Mouse (Mus musculus) myocyte (in vitro differentiated cells): ENCODE data around the gene Ctbp2. TPM values are rescaled to one million over a fixed set of nuclear protein-coding genes. Genes with fewer than 3 reads are reported as not detected.
A peak's percentile ranks its signal among the peaks of the same experiment; 100 is the strongest.

Source experiments
- H3K27me3 ChIP-seq: one replicate; pipeline ENCODE4 v1.6.1; 2011; ENCODE audit not compliant: control insufficient read depth, insufficient read depth, insufficient read length
- H3K36me3 ChIP-seq: one replicate; pipeline ENCODE4 v1.6.1; 2011; ENCODE audit not compliant: control insufficient read depth, insufficient read depth
- H3K4me2 ChIP-seq: one replicate; pipeline ENCODE4 v1.6.1; 2011; ENCODE audit warnings: low read depth, control low read depth
- H3K4me3 ChIP-seq: one replicate; pipeline ENCODE4 v1.5.1; 2011; ENCODE audit warnings: mild to moderate bottlenecking, control low read depth, moderate library complexity
- H3K79me2 ChIP-seq: one replicate; pipeline ENCODE4 v1.6.1; 2011; ENCODE audit not compliant: control insufficient read depth, insufficient read depth
- H3ac ChIP-seq: one replicate; pipeline ENCODE4 v1.6.1; 2011; ENCODE audit not compliant: control insufficient read depth, insufficient read length
- CEBPB ChIP-seq: IDR thresholded peaks from 2 replicates; pipeline ENCODE4 v1.6.1; 2011; ENCODE audit warnings: mild to moderate bottlenecking, moderate library complexity; ENCODE audit not compliant: poor library complexity, insufficient read depth, severe bottlenecking
- E2F4 ChIP-seq: IDR thresholded peaks from one replicate; pipeline ENCODE4 v1.6.1; 2011; ENCODE audit warnings: mild to moderate bottlenecking, control low read depth, moderate library complexity; ENCODE audit not compliant: insufficient read depth
- MAX ChIP-seq: IDR thresholded peaks from one replicate; pipeline ENCODE4 v1.6.1; 2011; ENCODE audit warnings: low read depth, mild to moderate bottlenecking, control low read depth
- MYOD1 ChIP-seq, 3 experiments: IDR thresholded peaks; one replicate each; pipeline ENCODE4 v1.6.1; 2011; ENCODE audit warnings: control low read depth in 2 of 3, low read depth in 2 of 3, mild to moderate bottlenecking in 2 of 3, moderate library complexity in 1 of 3; ENCODE audit not compliant: insufficient read length in 2 of 3, control insufficient read depth in 1 of 3
- MYOG ChIP-seq, 3 experiments: IDR thresholded peaks; one replicate each; pipeline ENCODE4 v1.6.1; 2011; ENCODE audit warnings: control low read depth in 2 of 3, low read depth in 2 of 3, mild to moderate bottlenecking in 2 of 3; ENCODE audit not compliant: insufficient read length in 2 of 3, control insufficient read depth in 1 of 3, insufficient read depth in 1 of 3
- POLR2A ChIP-seq: IDR thresholded peaks from one replicate; pipeline ENCODE4 v1.6.1; 2011; ENCODE audit warnings: low read depth, mild to moderate bottlenecking, control low read depth, moderate library complexity; ENCODE audit not compliant: insufficient read length
- POLR2AphosphoS2 ChIP-seq: IDR thresholded peaks from one replicate; pipeline ENCODE4 v1.6.1; 2011; ENCODE audit warnings: low read depth, control low read depth; ENCODE audit not compliant: insufficient read length
- REST ChIP-seq: IDR thresholded peaks from one replicate; pipeline ENCODE4 v1.6.1; 2011; ENCODE audit warnings: mild to moderate bottlenecking, control low read depth, moderate library complexity; ENCODE audit not compliant: insufficient read depth, insufficient read length
- SRF ChIP-seq: IDR thresholded peaks from one replicate; pipeline ENCODE4 v1.6.1; 2011; ENCODE audit warnings: low read depth; ENCODE audit not compliant: control insufficient read depth, insufficient read length
- TCF12 ChIP-seq: IDR thresholded peaks from one replicate; pipeline ENCODE4 v1.6.1; 2011; ENCODE audit warnings: mild to moderate bottlenecking, control low read depth; ENCODE audit not compliant: poor library complexity, insufficient read depth, severe bottlenecking
- TCF3 ChIP-seq: IDR thresholded peaks from one replicate; pipeline ENCODE4 v1.6.1; 2011; ENCODE audit warnings: low read depth, control low read depth; ENCODE audit not compliant: insufficient read length
- USF1 ChIP-seq: IDR thresholded peaks from one replicate; pipeline ENCODE4 v1.6.1; 2011; ENCODE audit warnings: low read depth, mild to moderate bottlenecking, control low read depth, moderate library complexity
- polyA plus RNA-seq: library from polyadenylated mRNA; unstranded; fragments of >200 nt; fragmentation: generic; extraction: Trizol; gene quantifications from one replicate; pipeline ENCODE4 v1.2.1, GENCODE M21; 2012; ENCODE audit warnings: missing spikeins

Gene Ctbp2
- polyA plus RNA-seq, 1 experiment: 22.4 TPM

- H3K4me3 ChIP-seq: peak overlapping the region; percentile 45
- H3K36me3 ChIP-seq: no peaks in the 10 kb centered on the region
- TF ChIP-seq MYOD1 (IDR thresholded peaks at IDR 0.05; ENCODE audit: control insufficient read depth in 1 of 3, insufficient read length in 2 of 3, low read depth in 2 of 3) (no peak), MYOG (IDR thresholded peaks at IDR 0.05; ENCODE audit: control insufficient read depth in 1 of 3, insufficient read depth in 1 of 3, insufficient read length in 2 of 3, low read depth in 2 of 3) (no peak), USF1 (no peak), POLR2A (no peak), SRF (no peak)
- peak overlapping the region; percentile 76 for H3K4me2 ChIP-seq
- H3K79me2 ChIP-seq: peaks cover 54% of the 10 kb centered on the region
- H3K27me3 ChIP-seq: no peaks in the 10 kb centered on the region
- peak overlapping the region; percentile 86 for H3ac ChIP-seq
Observed at GRCm38 (mm10) chr7:133121080-133121607, 3.0 kb downstream of the Ctbp2 start.

DNA sequence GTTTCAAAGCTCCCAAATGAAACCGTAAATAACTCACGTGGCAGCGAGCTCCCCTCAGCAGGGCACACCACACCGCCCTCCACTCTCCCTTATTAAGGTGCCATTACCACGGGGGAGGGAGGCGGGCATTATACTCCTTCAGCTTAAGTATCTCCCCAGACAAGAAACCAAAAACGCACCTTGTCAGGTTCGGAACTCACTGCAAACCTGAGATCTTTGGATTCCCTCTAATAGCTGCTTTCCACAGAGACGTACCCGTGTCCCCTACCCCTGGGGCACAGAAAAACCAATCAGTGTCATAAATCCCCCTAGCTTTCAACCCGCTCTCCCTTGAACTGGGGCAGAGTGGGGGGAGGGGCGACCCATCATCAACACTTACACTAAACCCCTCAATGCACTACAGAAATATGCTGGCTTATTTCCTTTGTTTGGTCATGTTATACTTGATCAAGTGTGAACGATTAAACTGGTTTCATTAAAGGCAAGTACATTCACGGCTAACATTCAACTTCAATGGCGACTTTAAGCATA is 3.9 kb downstream of the Ctbp2 start:
- Histone ChIP-seq H3K4me2 (peak overlapping the region; percentile 76), H3ac (no peak overlapping the region), H3K36me3 (no peaks in the 10 kb centered on the region), H3K4me3 (peak overlapping the region; percentile 45), H3K27me3 (no peaks in the 10 kb centered on the region), H3K79me2 (peaks cover 63% of the 10 kb centered on the region)
- no peak for TF ChIP-seq MYOG (IDR thresholded peaks at IDR 0.05; ENCODE audit: control insufficient read depth in 1 of 3, insufficient read depth in 1 of 3, insufficient read length in 2 of 3, low read depth in 2 of 3)
- TF ChIP-seq MAX: no peak
- no peak for TF ChIP-seq TCF12
- no peak for TF ChIP-seq POLR2A
- no peak for TF ChIP-seq MYOD1 (IDR thresholded peaks at IDR 0.05; ENCODE audit: control insufficient read depth in 1 of 3, insufficient read length in 2 of 3, low read depth in 2 of 3)
- no peak for TF ChIP-seq TCF3
- TF ChIP-seq E2F4: no peak
- no peak for TF ChIP-seq POLR2AphosphoS2
- no peak for TF ChIP-seq USF1

- TF ChIP-seq MYOG (IDR thresholded peaks at IDR 0.05; ENCODE audit: control insufficient read depth in 1 of 3, insufficient read depth in 1 of 3, insufficient read length in 2 of 3, low read depth in 2 of 3): no peak
- no peak for TF ChIP-seq MAX
- no peak for TF ChIP-seq POLR2AphosphoS2
- no peak for TF ChIP-seq TCF3
- no peak for TF ChIP-seq REST
- TF ChIP-seq USF1: no peak
- TF ChIP-seq E2F4: no peak
- TF ChIP-seq TCF12: no peak
- TF ChIP-seq CEBPB: no peak
- TF ChIP-seq SRF: no peak
- TF ChIP-seq MYOD1 (IDR thresholded peaks at IDR 0.05; ENCODE audit: control insufficient read depth in 1 of 3, insufficient read length in 2 of 3, low read depth in 2 of 3): no peak
- TF ChIP-seq POLR2A: no peak
- Histone ChIP-seq H3K27me3 (no peaks in the 10 kb centered on the region), H3K4me3 (no peak overlapping the region), H3K79me2 (peaks cover 84% of the 10 kb centered on the region), H3ac (no peak overlapping the region), H3K36me3 (no peaks in the 10 kb centered on the region), H3K4me2 (no peak overlapping the region)
Observed at GRCm38 (mm10) chr7:133117815-133118214, 6.3 kb downstream of the Ctbp2 start.

GRCm38 (mm10) chr7:133116542-133116941 is 7.6 kb downstream of the Ctbp2 start:
- no peak overlapping the region for H3K4me2 ChIP-seq
- H3ac ChIP-seq: no peak overlapping the region
- TF ChIP-seq E2F4: no peak
- no peak for TF ChIP-seq CEBPB
- no peak for TF ChIP-seq MAX
- no peak for TF ChIP-seq TCF12
- TF ChIP-seq USF1: no peak
- TF ChIP-seq MYOD1 (IDR thresholded peaks at IDR 0.05; ENCODE audit: control insufficient read depth in 1 of 3, insufficient read length in 2 of 3, low read depth in 2 of 3): no peak
- no peak for TF ChIP-seq TCF3
- no peak for TF ChIP-seq POLR2AphosphoS2
- no peak for TF ChIP-seq SRF
- no peak for TF ChIP-seq MYOG (IDR thresholded peaks at IDR 0.05; ENCODE audit: control insufficient read depth in 1 of 3, insufficient read depth in 1 of 3, insufficient read length in 2 of 3, low read depth in 2 of 3)
- no peak for TF ChIP-seq REST
- TF ChIP-seq POLR2A: no peak

GRCm38 (mm10) chr7:133115886-133116285 is 8.3 kb downstream of the Ctbp2 start:
- no peaks in the 10 kb centered on the region for H3K36me3 ChIP-seq
- TF ChIP-seq MAX: no peak
- no peak for TF ChIP-seq CEBPB
- no peak for TF ChIP-seq POLR2A
- TF ChIP-seq E2F4: no peak
- TF ChIP-seq REST: no peak
- no peak for TF ChIP-seq MYOD1 (IDR thresholded peaks at IDR 0.05; ENCODE audit: control insufficient read depth in 1 of 3, insufficient read length in 2 of 3, low read depth in 2 of 3)
- no peak for TF ChIP-seq USF1
- no peak for TF ChIP-seq MYOG (IDR thresholded peaks at IDR 0.05; ENCODE audit: control insufficient read depth in 1 of 3, insufficient read depth in 1 of 3, insufficient read length in 2 of 3, low read depth in 2 of 3)
- TF ChIP-seq POLR2AphosphoS2: no peak
- TF ChIP-seq SRF: no peak
- no peak for TF ChIP-seq TCF3
- TF ChIP-seq TCF12: no peak
- H3K27me3 ChIP-seq: no peaks in the 10 kb centered on the region
- H3K4me2 ChIP-seq: no peak overlapping the region
- peaks cover 96% of the 10 kb centered on the region for H3K79me2 ChIP-seq
- H3ac ChIP-seq: no peak overlapping the region
- H3K4me3 ChIP-seq: no peak overlapping the region

More at GRCm38 (mm10) chr7:133116542-133116941, 7.6 kb downstream of the Ctbp2 start:
- Histone ChIP-seq H3K4me3 (no peak overlapping the region), H3K27me3 (no peaks in the 10 kb centered on the region), H3K79me2 (peaks cover 96% of the 10 kb centered on the region), H3K36me3 (no peaks in the 10 kb centered on the region)
